Mouse (Mus musculus) megakaryocyte, adult 5-6 weeks (primary cell): ENCODE results near the gene 1700020A23Rik. TPM values are rescaled to one million over a fixed set of nuclear protein-coding genes. Genes with fewer than 3 reads are reported as not detected.
"Not testable (repeated sequence)": the region's sequence is repeated elsewhere in the genome, so short reads cannot be mapped to it uniquely, and the experiment has no call there.

Experiments used
- ATAC-seq: 2 replicates; pipeline ENCODE4 v1.8.0; 2016; ENCODE audit warnings: mild to moderate bottlenecking, inconsistent platforms; ENCODE audit not compliant: poor library complexity, severe bottlenecking
- total RNA-seq, 2 experiments: library from RNA; stranded (forward) in 1 of 2; stranded (reverse) in 1 of 2; fragments of 153-499, 151-499 nt in 1 of 2; fragments of 221-1000, 200-1000 nt in 1 of 2; gene quantifications; 2 replicates each; pipeline versions ENCODE4 v1.2.3 to v1.2.4; 2015 to 2017

The 1700020A23Rik gene
- total RNA-seq (2015) (not detected in 2 replicates), total RNA-seq (2017) (not detected in 2 replicates)

DNA sequence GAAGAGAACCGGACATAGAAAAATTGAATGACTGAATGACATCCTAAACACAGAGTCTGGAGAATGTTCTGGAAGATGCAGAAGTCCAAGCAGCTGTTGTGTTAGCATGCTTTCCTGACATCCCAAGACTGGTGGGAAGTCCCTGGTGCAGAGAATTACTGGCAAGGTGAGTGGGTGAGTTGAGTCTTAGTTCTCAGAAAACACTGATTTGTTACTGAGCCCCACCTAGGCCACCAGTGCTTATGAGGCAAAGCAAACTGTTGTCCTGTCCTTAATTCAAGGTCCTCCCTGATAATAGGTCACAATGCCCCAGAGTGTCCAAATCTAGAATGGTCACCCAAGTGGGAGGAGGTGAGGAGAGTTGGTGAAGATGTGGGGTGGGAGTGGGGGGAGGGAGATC, at the start of gene 1700020A23Rik, which contains the start of gene Gm28372:
Gene 1700020A23Rik (plus strand): TSS at position 321 of the 400 bp plus-strand sequence.
Gene Gm28372 (plus strand): TSS at position 301 of the 400 bp plus-strand sequence.
- no peak for ATAC-seq

DNA sequence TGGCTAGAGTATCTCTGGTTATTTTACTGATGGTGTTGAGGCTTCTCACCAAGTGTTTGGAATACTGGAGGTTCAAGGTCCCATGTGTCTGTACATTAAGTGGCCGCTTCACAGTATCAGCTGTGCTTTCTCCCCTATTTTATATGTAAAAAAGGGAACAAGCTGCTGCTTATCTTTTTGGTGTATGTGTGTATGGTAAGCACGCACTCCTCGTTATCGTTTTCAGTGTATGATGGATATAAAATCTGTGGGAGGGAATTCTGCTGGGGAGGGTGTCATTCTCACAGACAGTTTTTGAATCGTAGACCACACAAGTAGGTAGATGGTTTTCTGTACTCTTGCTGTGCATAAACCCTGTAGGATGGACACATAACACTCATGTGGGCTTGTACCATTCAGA, 47.5 kb upstream of the 1700020A23Rik start:
- no peak for ATAC-seq

DNA sequence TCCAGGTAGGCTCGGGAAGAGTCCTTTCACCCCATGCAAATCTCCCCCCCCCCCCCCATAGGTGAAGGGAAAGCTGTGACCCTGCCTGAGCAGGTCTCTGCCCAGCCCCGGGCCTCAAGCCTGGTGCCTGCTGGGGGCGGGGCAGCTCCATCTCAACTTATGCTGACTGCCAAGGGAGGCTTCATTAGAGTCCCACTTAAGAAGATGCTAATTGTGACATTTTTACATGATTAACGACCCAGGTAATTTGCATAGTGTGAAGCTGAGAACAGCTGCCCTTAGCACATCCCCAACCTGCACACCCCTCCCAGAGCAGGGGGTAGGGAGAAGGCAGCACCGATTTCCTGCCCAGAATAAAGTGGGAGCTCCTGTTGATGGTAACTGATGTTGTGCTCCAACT, 46.2 kb upstream of the 1700020A23Rik start:
- ATAC-seq: no peak

DNA sequence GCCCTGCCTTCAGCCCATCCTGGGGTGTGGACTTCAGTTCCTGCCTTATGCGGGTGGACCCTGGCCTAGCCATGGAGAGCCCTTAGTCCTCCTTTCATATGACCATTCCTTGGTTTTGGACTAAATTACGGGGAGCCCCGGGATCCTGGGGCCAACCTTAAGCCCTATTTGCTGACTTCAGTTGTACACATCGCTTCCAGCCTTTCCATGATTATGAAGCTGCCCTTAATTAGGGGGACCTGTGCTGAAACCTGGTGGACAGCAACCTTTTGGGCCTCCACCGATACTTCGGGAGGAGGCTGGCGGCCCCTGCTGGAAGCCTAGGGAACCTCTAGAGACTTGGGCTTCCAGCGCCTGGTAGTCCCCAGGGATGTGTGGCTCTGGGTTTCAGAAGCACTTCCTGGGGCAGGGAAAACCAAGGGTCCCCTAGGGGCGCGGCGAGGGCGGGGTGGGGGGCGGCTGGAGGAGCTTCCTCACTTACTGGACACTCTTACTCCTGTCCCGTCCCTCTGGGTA, 42.5 kb upstream of the 1700020A23Rik start:
- no peak for ATAC-seq

DNA sequence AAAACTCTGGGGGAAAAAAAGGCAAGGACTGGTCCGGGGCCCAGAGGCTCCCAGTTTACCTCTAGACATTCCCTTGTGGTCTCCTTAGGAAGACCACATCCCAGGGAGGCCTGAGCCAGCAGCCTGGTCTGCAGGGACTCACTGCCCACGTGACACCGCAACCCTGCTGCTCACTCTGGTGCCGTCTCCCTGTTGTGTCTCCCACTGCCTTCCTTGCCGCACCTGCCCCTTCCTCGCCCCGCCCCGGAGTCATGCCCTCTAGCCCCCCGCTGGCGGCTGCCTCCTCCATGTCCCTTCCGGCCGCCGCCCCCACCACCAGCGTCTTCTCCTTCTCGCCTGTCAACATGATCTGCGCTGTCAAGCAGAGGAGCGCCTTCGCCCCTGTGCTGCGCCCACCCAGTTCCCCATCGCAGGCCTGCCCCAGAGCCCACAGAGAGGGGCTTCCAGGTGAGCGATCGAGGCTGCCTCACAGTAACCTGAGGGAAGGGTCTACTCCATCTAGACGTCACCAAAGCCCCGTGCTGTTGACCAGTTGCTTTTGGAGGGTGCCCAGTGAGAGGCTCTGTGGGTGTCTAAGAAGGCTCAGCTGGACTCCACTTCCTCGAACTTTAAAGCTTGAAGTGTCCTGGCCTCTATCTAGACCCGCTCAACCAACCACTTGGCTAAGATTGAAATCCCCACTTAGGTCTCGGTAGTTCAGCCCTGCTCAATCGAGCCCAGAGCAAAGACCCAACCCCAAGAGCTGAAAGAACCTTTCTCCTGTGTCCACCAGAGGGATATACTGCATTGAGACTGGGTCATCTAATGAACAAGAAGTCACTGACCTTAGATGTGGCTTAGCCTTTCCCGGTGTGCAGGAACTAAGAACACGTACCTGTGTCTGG, 39.6 kb upstream of the 1700020A23Rik start:
- no peak for ATAC-seq

DNA sequence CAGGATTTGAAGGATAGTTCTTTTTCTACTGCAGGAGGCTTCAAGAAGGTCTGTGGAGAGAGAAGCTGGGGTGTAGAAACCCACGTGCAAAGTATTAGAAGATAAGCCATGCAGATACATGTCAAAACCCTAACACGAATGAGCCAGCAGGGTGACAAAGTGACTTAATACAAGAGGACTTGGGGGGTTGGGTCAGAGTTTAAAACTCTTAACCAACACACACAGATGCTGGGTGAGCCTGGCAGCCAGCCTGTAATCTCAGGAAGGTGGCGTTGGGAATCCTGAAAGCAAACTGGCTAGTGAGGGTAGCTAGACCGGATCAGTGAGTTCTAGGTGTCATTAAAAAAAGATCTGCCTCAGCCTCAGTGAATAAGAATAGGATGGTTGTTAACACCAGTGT, 37.7 kb upstream of the 1700020A23Rik start:
- no peak for ATAC-seq

DNA sequence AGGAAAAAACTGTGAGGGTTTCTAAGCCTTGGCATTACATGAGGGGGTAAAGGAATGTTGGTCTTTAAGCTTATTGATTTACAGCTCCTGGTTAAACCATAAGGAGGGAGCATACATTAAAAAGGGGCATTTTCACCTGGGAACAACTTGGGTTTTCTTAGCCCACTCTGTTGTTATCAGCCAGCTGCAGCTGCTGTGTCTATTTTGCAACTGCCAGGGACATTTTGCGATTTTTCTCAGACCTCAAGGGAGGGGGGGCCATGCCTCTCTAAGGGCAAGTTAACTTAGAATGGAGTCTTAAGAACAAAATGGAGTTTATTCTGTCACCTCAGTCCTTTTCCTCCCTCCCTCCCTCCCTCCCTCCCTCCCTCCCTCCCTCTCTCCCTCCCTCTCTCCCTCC, 32.0 kb upstream of the 1700020A23Rik start:
- ATAC-seq: not testable (repeated sequence)

DNA sequence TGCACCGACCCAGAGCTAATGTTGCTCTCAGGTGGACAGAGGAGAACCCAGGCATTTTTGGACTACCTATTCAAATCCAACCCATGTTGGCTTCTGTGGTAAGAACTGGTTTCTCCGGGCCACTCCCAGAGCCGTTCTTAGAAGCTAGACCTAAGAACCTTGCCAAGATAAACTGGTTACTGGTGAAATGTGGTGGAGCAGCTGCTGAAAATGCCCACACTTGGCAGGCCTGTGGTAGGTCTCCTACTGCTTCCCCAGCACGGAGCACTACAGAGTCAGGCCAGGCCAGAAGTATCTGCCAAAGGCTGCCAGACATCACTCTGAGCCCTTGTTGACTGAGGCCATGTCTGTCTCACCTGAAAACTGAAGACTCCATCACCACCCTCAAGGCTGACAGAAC, 30.1 kb upstream of the 1700020A23Rik start:
- no peak for ATAC-seq

DNA sequence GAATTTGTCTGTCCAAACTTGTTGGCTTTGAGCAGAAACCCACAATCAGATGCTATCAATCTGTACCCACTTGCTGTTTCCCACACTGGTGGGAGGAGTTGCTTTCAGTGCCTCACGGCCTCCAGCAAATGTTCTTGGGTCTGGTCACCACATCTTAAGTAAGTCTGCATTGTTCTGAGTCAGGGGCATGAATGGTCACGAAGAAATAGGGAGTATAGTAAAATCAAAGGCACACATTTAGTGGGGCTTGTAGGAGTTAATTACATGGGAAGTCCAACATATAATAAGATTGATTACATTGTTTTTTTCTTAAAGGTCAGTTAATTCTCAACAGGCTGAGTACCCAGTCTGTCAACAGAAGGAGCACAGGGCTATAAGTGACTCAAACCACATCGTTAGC, 21.9 kb upstream of the 1700020A23Rik start:
- no peak for ATAC-seq

DNA sequence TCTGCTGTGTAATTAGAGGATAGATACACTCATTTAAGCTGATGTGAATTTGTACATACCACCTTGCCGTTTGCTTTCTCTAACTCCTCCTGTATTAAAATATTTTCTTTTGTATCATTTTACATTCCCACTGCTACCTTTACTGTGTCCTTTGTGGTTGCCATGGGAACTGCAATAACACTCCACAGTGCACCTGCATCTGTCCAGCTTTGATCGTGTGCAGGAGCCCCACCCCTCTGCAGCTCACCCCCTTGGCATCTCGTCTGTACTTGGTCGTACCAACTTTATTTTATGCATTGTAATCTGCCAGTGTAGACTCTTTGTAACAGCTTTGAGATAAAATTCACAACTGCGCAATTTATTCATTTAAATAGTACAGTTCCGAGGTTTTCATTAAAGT, 21.2 kb upstream of the 1700020A23Rik start:
- no peak for ATAC-seq

DNA sequence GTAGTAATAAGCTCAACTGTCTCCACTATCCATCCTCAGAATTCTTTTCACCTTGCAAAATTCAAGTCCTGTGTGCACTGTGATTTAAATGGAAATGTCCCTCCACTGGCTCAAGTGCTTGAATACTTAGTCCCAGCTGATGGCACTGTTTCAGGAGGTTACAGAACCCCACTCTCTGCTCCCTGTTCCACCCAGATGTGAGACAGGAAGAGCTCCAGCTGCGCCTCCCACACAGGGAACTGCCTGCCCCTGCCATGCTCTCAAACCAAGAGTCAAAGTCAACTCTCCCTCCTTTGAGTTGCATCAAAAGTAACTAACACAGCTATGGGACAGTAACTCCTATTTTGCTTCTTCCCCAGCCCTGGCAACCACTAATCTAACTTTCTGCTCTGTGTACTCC, 18.8 kb upstream of the 1700020A23Rik start:
- no peak for ATAC-seq

DNA sequence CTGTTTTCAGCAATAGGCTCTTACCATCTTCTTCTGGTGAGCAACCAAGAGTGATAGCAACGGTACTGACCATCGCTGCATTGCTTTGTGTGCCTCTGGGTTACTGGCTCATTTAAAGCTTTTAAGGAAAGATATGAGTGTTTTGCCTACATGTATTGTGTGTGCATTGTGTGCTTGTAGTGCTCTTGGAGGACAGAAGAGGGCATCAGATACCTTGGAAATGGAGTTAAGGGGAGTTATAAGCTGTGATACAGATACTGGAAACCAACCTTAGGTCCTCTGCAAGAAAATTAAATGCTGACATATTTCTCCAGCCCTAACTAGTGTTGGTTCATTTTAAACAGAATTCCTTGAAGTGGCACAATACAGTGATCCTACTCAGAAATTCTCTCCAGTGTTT, 16.3 kb upstream of the 1700020A23Rik start:
- no peak for ATAC-seq

DNA sequence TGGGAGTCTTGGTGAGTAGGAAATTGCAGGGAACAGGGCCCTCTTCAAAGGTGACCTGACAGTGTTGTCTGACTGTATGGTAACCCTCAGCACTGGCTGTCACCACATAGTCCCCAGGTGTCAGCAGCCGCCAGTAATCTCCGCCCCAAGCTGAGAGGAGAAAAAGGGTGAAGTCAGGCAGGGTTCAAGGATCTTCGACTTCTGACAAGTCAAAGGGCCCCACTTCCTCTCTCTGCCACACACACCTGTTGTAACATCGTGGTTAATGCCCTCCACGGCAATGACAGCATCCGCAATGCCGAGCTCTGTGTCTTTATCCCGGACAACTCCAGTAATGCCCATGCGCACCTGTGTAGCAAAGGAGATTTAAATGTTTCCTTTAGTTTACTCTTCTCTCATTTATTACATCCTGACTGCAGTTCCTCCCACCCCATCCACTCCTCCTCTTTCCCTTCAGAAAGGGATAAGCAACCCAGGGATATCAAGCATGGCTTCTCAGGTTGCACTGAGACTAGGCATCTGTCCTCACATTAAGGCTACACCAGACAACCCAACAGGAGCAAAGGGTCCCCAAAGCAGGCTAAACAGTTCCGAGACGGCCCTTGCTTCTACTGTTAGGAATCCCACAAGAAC, 13.9 kb upstream of the 1700020A23Rik start:
- ATAC-seq: no peak

DNA sequence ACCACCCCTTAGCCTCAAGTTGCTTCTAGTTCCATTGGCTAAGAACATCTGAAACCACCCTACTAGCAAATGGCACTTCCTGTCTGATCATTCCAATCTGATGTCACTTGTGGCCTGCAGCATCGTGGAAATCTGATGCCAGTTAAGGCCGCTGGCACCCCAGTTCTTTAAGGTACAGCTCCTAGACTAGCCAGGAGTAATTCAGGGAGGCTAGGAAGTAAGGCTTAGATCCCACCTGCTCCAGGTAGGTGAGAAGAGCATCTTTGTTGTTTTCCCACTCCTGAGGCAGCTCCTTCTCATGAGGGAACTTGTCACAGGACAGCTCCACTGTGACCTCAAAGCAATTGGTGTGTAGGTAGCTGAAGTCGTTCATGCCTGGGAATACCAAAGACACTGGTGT, 12.2 kb upstream of the 1700020A23Rik start:
- no peak for ATAC-seq

DNA sequence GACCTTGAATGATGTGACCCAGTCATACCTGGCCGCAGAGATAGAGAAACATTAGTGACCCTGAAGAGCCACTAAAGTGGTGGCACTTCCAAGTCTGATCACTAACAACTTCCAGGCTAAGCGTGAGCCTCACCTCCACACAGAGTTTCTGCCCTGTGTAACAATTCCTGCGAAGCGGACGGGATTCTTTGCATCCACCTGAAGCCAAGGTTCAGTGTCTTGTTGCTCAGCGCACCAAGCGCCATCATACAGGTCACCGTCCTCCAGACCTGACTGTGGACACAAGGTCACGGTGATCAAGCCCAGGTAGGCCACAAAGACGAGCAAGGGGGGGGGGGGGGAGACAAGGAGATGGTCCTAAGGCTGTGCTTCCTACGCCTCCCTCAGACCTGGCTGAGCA, 9.4 kb upstream of the 1700020A23Rik start:
- ATAC-seq: no peak

DNA sequence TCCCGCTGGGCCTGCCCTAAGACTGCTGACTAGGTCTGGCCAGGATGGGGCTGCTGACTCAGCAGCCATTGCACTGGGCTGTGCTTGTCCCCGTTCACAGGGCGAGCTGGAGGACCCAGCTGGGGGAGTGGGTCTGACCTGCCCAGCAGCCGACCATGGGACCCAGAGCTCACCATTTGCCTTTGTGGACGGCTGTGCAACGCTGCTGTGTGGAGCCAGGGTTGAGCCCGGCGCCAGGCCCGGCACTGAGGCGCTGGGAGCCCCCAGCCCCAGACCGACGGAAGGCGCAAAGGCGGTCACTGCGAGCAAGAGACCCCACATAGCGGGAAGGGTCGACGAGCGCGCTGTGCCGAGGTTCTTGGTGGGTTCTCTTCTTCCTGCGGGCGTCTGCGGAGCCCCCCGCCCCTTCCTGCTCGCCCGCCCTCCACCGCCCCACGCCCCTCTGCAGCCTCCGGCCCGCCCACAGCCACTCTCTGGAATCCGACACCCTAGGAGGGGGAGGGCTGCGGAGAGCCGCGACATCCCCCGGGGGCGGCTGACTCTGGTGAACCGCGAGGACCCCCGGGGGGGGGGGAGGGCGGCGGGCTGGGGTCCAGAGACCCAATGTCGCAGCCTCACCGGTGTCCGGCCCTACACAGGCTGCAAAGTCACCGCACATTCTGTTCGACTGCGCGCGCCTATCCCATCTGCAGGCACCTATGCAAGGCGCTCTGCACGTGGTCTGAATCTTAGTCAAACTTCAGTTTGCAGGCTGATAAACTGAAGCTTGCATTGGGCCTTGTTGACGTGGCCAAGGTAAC, 7.7 kb upstream of the 1700020A23Rik start, which contains the start of gene Cpxm1:
Gene Cpxm1 (minus strand): TSS at position 389 of the 800 bp plus-strand sequence.
- ATAC-seq: no peak

DNA sequence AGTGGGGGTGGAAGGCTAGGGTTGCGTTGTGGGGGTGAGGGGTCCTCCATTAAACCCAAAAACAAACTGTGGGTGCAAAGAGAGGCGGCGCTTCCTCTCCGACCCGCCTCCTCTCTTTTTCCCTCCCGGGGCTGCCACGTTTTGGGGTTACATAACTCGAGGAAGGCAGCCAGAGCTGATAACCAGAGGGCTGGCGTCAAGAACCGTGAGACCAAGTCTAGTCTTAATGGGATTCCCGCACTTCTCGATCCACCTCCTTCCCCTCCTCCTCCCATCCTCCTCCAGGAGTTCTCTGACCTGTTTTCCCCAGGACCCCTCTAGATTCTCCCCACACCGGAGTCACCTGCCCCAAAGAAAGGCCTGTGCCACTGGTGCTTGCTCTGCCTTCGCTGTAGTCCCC, 7.0 kb upstream of the 1700020A23Rik start:
- ATAC-seq: no peak

DNA sequence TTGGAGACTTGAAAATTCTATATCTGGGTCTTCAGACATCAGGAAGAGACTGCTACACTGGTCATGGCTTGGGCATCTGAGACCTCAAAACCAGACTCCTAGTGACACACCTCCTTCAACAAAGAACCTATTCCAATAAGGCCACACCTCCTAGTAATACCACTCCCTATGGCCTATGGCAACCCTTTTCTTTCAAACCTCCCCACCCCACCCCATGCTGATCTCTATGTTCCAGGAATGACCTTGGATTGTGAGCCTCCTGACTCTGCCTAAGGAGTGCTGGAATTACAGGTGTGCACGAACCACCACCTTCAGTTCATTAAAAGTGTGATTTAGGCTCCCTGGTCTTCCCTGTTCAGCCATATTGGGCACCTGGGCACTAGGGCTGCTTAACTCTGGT, 5.0 kb upstream of the 1700020A23Rik start:
- ATAC-seq: no peak

DNA sequence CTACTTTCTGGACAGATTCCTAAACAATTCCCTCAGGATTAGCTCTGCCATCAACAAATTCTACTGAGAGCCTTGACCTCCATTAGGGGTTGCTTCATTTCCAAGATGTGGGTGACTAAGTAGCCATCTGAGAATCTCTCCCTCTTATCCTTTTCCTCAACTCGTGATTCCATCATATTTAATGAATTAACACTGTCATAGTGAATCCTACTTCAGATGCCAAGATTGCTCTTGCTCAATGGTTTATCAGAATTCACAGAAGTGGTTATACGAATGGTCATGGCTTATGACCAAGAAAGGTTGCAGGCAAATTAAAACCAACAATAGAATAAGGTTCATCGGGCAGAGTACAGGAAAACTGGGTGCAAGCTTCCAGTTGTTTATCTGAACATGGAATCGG, 3.2 kb upstream of the 1700020A23Rik start:
- ATAC-seq: no peak

DNA sequence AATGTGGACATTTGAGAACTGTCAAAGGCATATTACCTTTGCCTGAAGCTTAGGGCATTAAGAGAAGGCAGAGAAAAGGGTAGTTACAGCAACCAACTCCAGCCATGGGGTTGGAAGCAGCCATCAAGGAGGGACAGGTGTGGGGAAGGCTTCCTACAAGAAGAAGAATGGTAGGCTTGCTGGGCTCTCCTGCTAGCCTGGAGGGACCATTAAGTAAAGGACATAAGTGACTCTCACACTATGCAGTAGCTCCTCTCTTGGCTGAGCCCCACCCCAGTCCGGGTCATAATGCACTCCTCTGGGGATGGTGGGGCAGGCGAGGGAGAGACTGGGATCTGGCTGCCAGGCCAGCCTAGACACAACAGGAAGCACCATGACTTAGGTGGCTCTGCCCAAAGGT, 1.1 kb downstream of the 1700020A23Rik start, which contains the start of gene Tmem239:
Gene Tmem239 (plus strand): TSS at position 301 of the 400 bp plus-strand sequence.
- ATAC-seq: no peak

DNA sequence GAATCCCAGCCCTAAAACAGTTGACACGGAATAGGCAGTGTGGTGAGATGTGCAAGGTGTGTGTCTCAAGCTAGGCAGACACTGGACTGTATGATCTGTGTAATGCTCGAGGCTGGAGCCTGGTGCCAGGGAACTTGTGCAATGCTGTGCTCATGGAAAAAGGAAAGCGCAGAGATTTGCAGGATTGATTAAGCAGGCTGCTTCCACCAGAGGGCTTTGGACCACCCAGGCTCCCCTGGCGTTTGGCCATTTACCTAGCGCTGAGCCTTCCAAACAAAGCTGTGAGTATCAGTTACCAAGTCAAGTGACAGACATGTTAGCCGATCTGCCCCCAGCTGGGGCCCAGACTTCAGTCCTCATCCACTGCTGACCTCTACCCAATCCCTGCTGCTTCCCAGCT, 3.1 kb downstream of the 1700020A23Rik start:
- ATAC-seq: no peak
